8 mouse cellular contexts compared by ENCODE assay signal in genomic region chr4:85404424-85405194, GRCm38 (mm10).
DNase-seq lines count a peak whose midpoint lies in the region; ATAC-seq lines count a peak whose summit lies in the region.

No protein-coding gene starts in this region.

- ATAC-seq in CD4-positive, CD25-positive, alpha-beta regulatory T cell, adult 4 months, result no peak

- DNase-seq in CD4-positive, CD25-positive, alpha-beta regulatory T cell, adult 2 months (ENCODE audit: low read depth, low spot score), result peak; percentile 8
- DNase-seq in R1 (ENCODE audit: low read depth, low spot score), result peak; percentile 71
- DNase-seq in cerebellum, postnatal 14 days, result peak; percentile 85 to 87
- peak; percentile 59 to 63 for DNase-seq in frontal cortex, postnatal 36 days (ENCODE audit: low spot score in 2 of 2)
- DNase-seq in kidney, postnatal 25 days, result peak; percentile 43 to 74
- peak; percentile 72 for DNase-seq in lung, postnatal 10 days
- DNase-seq in right cerebral cortex, postnatal 14 days, result peak; percentile 64

Comparison
In these comparisons a context has a peak if more than half of its experiments do, and no peak if none do; other contexts are left out.
1. DNase-seq: peak in every context shown above with its lines; median percentile 86 in cerebellum, postnatal 14 days; 72 in lung, postnatal 10 days; 71 in R1; 64 in right cerebral cortex, postnatal 14 days; 61 in frontal cortex, postnatal 36 days; 58 in kidney, postnatal 25 days; 8 in CD4-positive, CD25-positive, alpha-beta regulatory T cell, adult 2 months.